Mouse (Mus musculus) midbrain, embryonic 13.5 days (tissue): ENCODE results near the gene Trio. TPM values are rescaled to one million over a fixed set of nuclear protein-coding genes. Genes with fewer than 3 reads are reported as not detected.

Experiments
- ATAC-seq: fragments of 200-750 bp; cut with Nextera tagmentation; 2 replicates; pipeline ENCODE4 v1.8.0; 2017; ENCODE audit warnings: mild to moderate bottlenecking, moderate TSS enrichment, moderate library complexity
- H3K27ac ChIP-seq: fragments of 300-500 bp; sonication (generic); 2 replicates; pipeline ENCODE4 v1.5.1; 2015; ENCODE audit warnings: inconsistent platforms, mild to moderate bottlenecking, moderate library complexity
- H3K27me3 ChIP-seq: fragments of 300-500 bp; sonication (generic); 2 replicates; pipeline ENCODE4 v1.6.1; 2015; ENCODE audit warnings: mild to moderate bottlenecking, inconsistent platforms
- H3K36me3 ChIP-seq: fragments of 300-500 bp; sonication (generic); 2 replicates; pipeline ENCODE4 v1.6.1; 2015; ENCODE audit warnings: mild to moderate bottlenecking, inconsistent platforms
- H3K4me1 ChIP-seq: fragments of 300-500 bp; sonication (generic); replicated peaks from 2 replicates; pipeline ENCODE4 v1.6.1; 2015; ENCODE audit warnings: inconsistent platforms
- H3K4me2 ChIP-seq: fragments of 300-500 bp; sonication (generic); replicated peaks from 2 replicates; pipeline ENCODE4 v1.6.1; 2015; ENCODE audit warnings: moderate library complexity, mild to moderate bottlenecking, inconsistent platforms
- H3K4me3 ChIP-seq: fragments of 300-500 bp; sonication (generic); replicated peaks from 2 replicates; pipeline ENCODE4 v1.5.1; 2015; ENCODE audit warnings: mild to moderate bottlenecking, inconsistent platforms
- H3K9ac ChIP-seq: fragments of 300-500 bp; sonication (generic); replicated peaks from 2 replicates; pipeline ENCODE4 v1.6.1; 2015; ENCODE audit warnings: mild to moderate bottlenecking, inconsistent platforms
- H3K9me3 ChIP-seq: fragments of 300-500 bp; sonication (generic); 2 replicates; pipeline ENCODE4 v1.6.1; 2016; ENCODE audit warnings: mild to moderate bottlenecking, inconsistent platforms
- WGBS: fragments of 180-500 bp; shearing (Covaris S2); methylation state at CpG from one replicate; pipeline ENCODE4 v1.1.7; 2015; 5-methylcytosine and 5-hydroxymethylcytosine counted together
- polyA plus RNA-seq: library from polyadenylated mRNA; unstranded; fragments of >200 nt; fragmentation: Nextera tagmentation; extraction: Ambion mirVana; gene quantifications from 2 replicates; pipeline ENCODE4 v1.2.1, GENCODE M21; 2015

Gene Trio
- polyA plus RNA-seq, 1 experiment from 2014 or later, result 37.9 TPM

GRCm38 (mm10) chr15:27963506-27963905 lies 62.1 kb downstream of the Trio start:
- H3K4me3 ChIP-seq, result no peak overlapping the region
- ATAC-seq, result no peak
- no peak overlapping the region for H3K4me2 ChIP-seq
- WGBS, result 93% methylated on average over 2 of the region's 2 CpGs
- no peaks in the 10 kb centered on the region for H3K9me3 ChIP-seq
- no peak overlapping the region for H3K27ac ChIP-seq
- H3K27me3 ChIP-seq, result no peaks in the 10 kb centered on the region
- peaks cover 88% of the 10 kb centered on the region for H3K4me1 ChIP-seq
- H3K9ac ChIP-seq, result no peak overlapping the region
- H3K36me3 ChIP-seq, result no peaks in the 10 kb centered on the region

- H3K9me3 ChIP-seq, result no peaks in the 10 kb centered on the region
- no peak for ATAC-seq
- 77% methylated on average over 9 of the region's 9 CpGs for WGBS
- H3K9ac ChIP-seq, result no peak overlapping the region
- H3K4me2 ChIP-seq, result no peak overlapping the region
- no peaks in the 10 kb centered on the region for H3K27me3 ChIP-seq
- no peak overlapping the region for H3K27ac ChIP-seq
- no peaks in the 10 kb centered on the region for H3K36me3 ChIP-seq
- no peak overlapping the region for H3K4me3 ChIP-seq
- H3K4me1 ChIP-seq, result peaks cover 90% of the 10 kb centered on the region
Measured at GRCm38 (mm10) chr15:27960642-27961041, 65.0 kb downstream of the Trio start.

- ATAC-seq, result no peak
- 75% methylated on average over 9 of the region's 9 CpGs for WGBS
- H3K9ac ChIP-seq, result no peak overlapping the region
- H3K4me2 ChIP-seq, result no peak overlapping the region
- H3K36me3 ChIP-seq, result no peaks in the 10 kb centered on the region
- peaks cover 89% of the 10 kb centered on the region for H3K4me1 ChIP-seq
- peak overlapping the region; percentile 35; the same call in 1 of the 2 replicates for H3K27ac ChIP-seq
- no peak overlapping the region for H3K4me3 ChIP-seq
- H3K27me3 ChIP-seq, result no peaks in the 10 kb centered on the region
- no peaks in the 10 kb centered on the region for H3K9me3 ChIP-seq
Measured at GRCm38 (mm10) chr15:27957867-27958266, 67.8 kb downstream of the Trio start.

- no peak for ATAC-seq
- H3K9ac ChIP-seq, result no peak overlapping the region
- peak overlapping the region; percentile 39; the same call in 1 of the 2 replicates for H3K27ac ChIP-seq
- no peaks in the 10 kb centered on the region for H3K27me3 ChIP-seq
- no peak overlapping the region for H3K4me3 ChIP-seq
- peaks cover 72% of the 10 kb centered on the region for H3K4me1 ChIP-seq
- no peak overlapping the region for H3K4me2 ChIP-seq
- no peaks in the 10 kb centered on the region for H3K36me3 ChIP-seq
- 46% methylated on average over 11 of the region's 11 CpGs for WGBS
- H3K9me3 ChIP-seq, result no peaks in the 10 kb centered on the region
Measured at GRCm38 (mm10) chr15:27955614-27956013, 70.0 kb downstream of the Trio start.

GRCm38 (mm10) chr15:27954356-27954755 lies 71.3 kb downstream of the Trio start:
- H3K27me3 ChIP-seq, result no peaks in the 10 kb centered on the region
- H3K4me3 ChIP-seq, result no peak overlapping the region
- no peak overlapping the region for H3K27ac ChIP-seq
- no peak overlapping the region for H3K4me2 ChIP-seq
- no peaks in the 10 kb centered on the region for H3K9me3 ChIP-seq
- 88% methylated on average over 5 of the region's 5 CpGs for WGBS
- H3K4me1 ChIP-seq, result peaks cover 60% of the 10 kb centered on the region
- H3K9ac ChIP-seq, result no peak overlapping the region
- ATAC-seq, result no peak
- no peaks in the 10 kb centered on the region for H3K36me3 ChIP-seq

- no peaks in the 10 kb centered on the region for H3K27me3 ChIP-seq
- WGBS, result 80% methylated on average over 3 of the region's 3 CpGs
- H3K4me1 ChIP-seq, result peaks cover 54% of the 10 kb centered on the region
- H3K4me2 ChIP-seq, result no peak overlapping the region
- no peak overlapping the region for H3K4me3 ChIP-seq
- H3K9me3 ChIP-seq, result no peaks in the 10 kb centered on the region
- H3K9ac ChIP-seq, result no peak overlapping the region
- H3K36me3 ChIP-seq, result no peaks in the 10 kb centered on the region
- no peak for ATAC-seq
- no peak overlapping the region for H3K27ac ChIP-seq
Measured at GRCm38 (mm10) chr15:27953570-27953969, 72.1 kb downstream of the Trio start.

GRCm38 (mm10) chr15:27951195-27951594 lies 74.5 kb downstream of the Trio start:
- WGBS, result 97% methylated on average over 7 of the region's 7 CpGs
- Histone ChIP-seq H3K4me1 (peaks cover 33% of the 10 kb centered on the region), H3K27ac (no peak overlapping the region), H3K9me3 (no peaks in the 10 kb centered on the region), H3K4me3 (no peak overlapping the region), H3K36me3 (no peaks in the 10 kb centered on the region), H3K4me2 (no peak overlapping the region), H3K9ac (no peak overlapping the region), H3K27me3 (no peaks in the 10 kb centered on the region)
- no peak for ATAC-seq

GRCm38 (mm10) chr15:27949196-27949595 lies 76.5 kb downstream of the Trio start:
- Histone ChIP-seq H3K4me3 (no peak overlapping the region), H3K36me3 (no peaks in the 10 kb centered on the region), H3K9ac (no peak overlapping the region), H3K9me3 (no peaks in the 10 kb centered on the region), H3K27ac (no peak overlapping the region), H3K4me1 (peaks cover 34% of the 10 kb centered on the region), H3K27me3 (no peaks in the 10 kb centered on the region), H3K4me2 (no peak overlapping the region)
- ATAC-seq, result no peak
- WGBS, result 90% methylated on average over 9 of the region's 9 CpGs

GRCm38 (mm10) chr15:27947880-27948279 lies 77.8 kb downstream of the Trio start:
- Histone ChIP-seq H3K4me3 (no peak overlapping the region), H3K4me1 (peaks cover 40% of the 10 kb centered on the region), H3K36me3 (no peaks in the 10 kb centered on the region), H3K27ac (no peak overlapping the region), H3K9ac (no peak overlapping the region), H3K9me3 (no peaks in the 10 kb centered on the region), H3K27me3 (no peaks in the 10 kb centered on the region), H3K4me2 (no peak overlapping the region)
- ATAC-seq, result no peak
- WGBS, result 91% methylated on average over 3 of the region's 3 CpGs

GRCm38 (mm10) chr15:27945570-27945969 lies 80.1 kb downstream of the Trio start:
- H3K4me1 ChIP-seq, result peaks cover 58% of the 10 kb centered on the region
- no peak for ATAC-seq
- no peak overlapping the region for H3K4me3 ChIP-seq
- no peaks in the 10 kb centered on the region for H3K36me3 ChIP-seq
- H3K27ac ChIP-seq, result no peak overlapping the region; the same call in 1 of the 2 replicates
- H3K27me3 ChIP-seq, result 0 out of 2 replicates have a peak, but pooled peaks cover 3% of the 10 kb centered on the region
- H3K9me3 ChIP-seq, result no peaks in the 10 kb centered on the region
- 59% methylated on average over 9 of the region's 9 CpGs for WGBS
- no peak overlapping the region for H3K4me2 ChIP-seq
- no peak overlapping the region for H3K9ac ChIP-seq

GRCm38 (mm10) chr15:27944898-27945297 lies 80.8 kb downstream of the Trio start:
- Histone ChIP-seq H3K4me2 (no peak overlapping the region), H3K9ac (no peak overlapping the region), H3K9me3 (no peaks in the 10 kb centered on the region), H3K4me3 (no peak overlapping the region), H3K4me1 (peaks cover 64% of the 10 kb centered on the region), H3K27ac (no peak overlapping the region), H3K36me3 (no peaks in the 10 kb centered on the region), H3K27me3 (0 out of 2 replicates have a peak, but pooled peaks cover 8% of the 10 kb centered on the region)
- 78% methylated on average over 11 of the region's 11 CpGs for WGBS
- ATAC-seq, result peak; percentile 19; the same call in 1 of the 2 replicates

GRCm38 (mm10) chr15:27943486-27944195 lies 82.0 kb downstream of the Trio start:
- 0 out of 2 replicates have a peak overlapping the region, but pooled peaks have one; percentile 19 for H3K27ac ChIP-seq
- H3K36me3 ChIP-seq, result no peaks in the 10 kb centered on the region
- no peaks in the 10 kb centered on the region for H3K9me3 ChIP-seq
- H3K27me3 ChIP-seq, result 0 out of 2 replicates have a peak, but pooled peaks cover 10% of the 10 kb centered on the region
- ATAC-seq, result peak; percentile 60
- H3K9ac ChIP-seq, result no peak overlapping the region
- no peak overlapping the region for H3K4me3 ChIP-seq
- peak overlapping the region; percentile 21 for H3K4me2 ChIP-seq
- peaks cover 74% of the 10 kb centered on the region for H3K4me1 ChIP-seq
- WGBS, result 26% methylated on average over 18 of the region's 18 CpGs
